Mouse (Mus musculus) midbrain, postnatal 0 days (tissue): ENCODE results near the gene Cyp1a2. TPM values are rescaled to one million over a fixed set of nuclear protein-coding genes. Genes with fewer than 3 reads are reported as not detected.

Experiments
- ATAC-seq: fragments of 200-750 bp; cut with Nextera tagmentation; 2 replicates; pipeline ENCODE4 v1.8.0; 2017; ENCODE audit warnings: moderate number of reproducible peaks, mild to moderate bottlenecking, moderate TSS enrichment, moderate library complexity; ENCODE audit not compliant: low FRiP score
- DNase-seq: peaks from one replicate; pipeline ENCODE4 v3.0.0-alpha.2; 2015; ENCODE audit warnings: low spot score
- H3K27ac ChIP-seq: fragments of 300-500 bp; sonication (generic); 2 replicates; pipeline ENCODE4 v1.5.1; 2014; ENCODE audit warnings: low read depth, mild to moderate bottlenecking, low read length, mixed read lengths
- H3K27me3 ChIP-seq: fragments of 300-500 bp; sonication (generic); 2 replicates; pipeline ENCODE4 v1.6.1; 2014; ENCODE audit warnings: low read length, control low read depth, mixed read lengths; ENCODE audit not compliant: insufficient read depth
- H3K36me3 ChIP-seq: fragments of 300-500 bp; sonication (generic); 2 replicates; pipeline ENCODE4 v1.6.1; 2014; ENCODE audit warnings: low read length, control low read depth, mixed read lengths; ENCODE audit not compliant: insufficient read depth
- H3K4me1 ChIP-seq: fragments of 300-500 bp; sonication (generic); 2 replicates; pipeline ENCODE4 v1.6.1; 2014; ENCODE audit warnings: mild to moderate bottlenecking, control low read depth, antibody characterized with exemption, low read length, mixed read lengths; ENCODE audit not compliant: insufficient read depth
- H3K4me2 ChIP-seq: fragments of 300-500 bp; sonication (generic); 2 replicates; pipeline ENCODE4 v1.6.1; 2014; ENCODE audit warnings: low read depth, mild to moderate bottlenecking, low read length, mixed read lengths; ENCODE audit not compliant: poor library complexity, severe bottlenecking
- H3K4me3 ChIP-seq: fragments of 300-500 bp; sonication (generic); 2 replicates; pipeline ENCODE4 v1.5.1; 2014; ENCODE audit warnings: low read depth, mild to moderate bottlenecking, low read length, moderate library complexity
- H3K9ac ChIP-seq: fragments of 300-500 bp; sonication (generic); replicated peaks from 2 replicates; pipeline ENCODE4 v1.6.1; 2014; ENCODE audit warnings: mild to moderate bottlenecking, low read length, moderate library complexity, mixed read lengths; ENCODE audit not compliant: poor library complexity, severe bottlenecking
- H3K9me3 ChIP-seq: fragments of 300-500 bp; sonication (generic); 2 replicates; pipeline ENCODE4 v1.6.1; 2016; ENCODE audit warnings: low read length, control low read depth
- CTCF ChIP-seq: IDR thresholded peaks from 2 replicates; pipeline ENCODE4 v1.5.1; 2016; ENCODE audit warnings: antibody characterized with exemption, mild to moderate bottlenecking
- WGBS: fragments of 180-500 bp; shearing (Covaris S2); extraction: QIAGEN DNeasy Blood & Tissue Kit; methylation state at CpG from one replicate; pipeline ENCODE4 v1.1.7; 2014; 5-methylcytosine and 5-hydroxymethylcytosine counted together
- polyA plus RNA-seq: library from polyadenylated mRNA; unstranded; fragments of >200 nt; fragmentation: Nextera tagmentation; extraction: Ambion mirVana; gene quantifications from 2 replicates; pipeline ENCODE4 v1.2.1, GENCODE M21; 2015
- total RNA-seq: library from RNA; depleted of rRNA; stranded (reverse); fragments of >200 nt; gene quantifications from 2 replicates; pipeline ENCODE4 v1.2.3, GENCODE M21; 2014

The Cyp1a2 gene
- total and polyA plus RNA-seq, 2 experiments from 2014 or later, result not detected

GRCm38 (mm10) chr9:57671037-57671436 is 12.5 kb downstream of the Cyp1a2 start:
- Histone ChIP-seq H3K9ac (no peak overlapping the region), H3K9me3 (no peaks in the 10 kb centered on the region), H3K27ac (no peak overlapping the region), H3K27me3 (no peaks in the 10 kb centered on the region), H3K4me2 (no peak overlapping the region), H3K4me3 (no peak overlapping the region), H3K4me1 (no peaks in the 10 kb centered on the region), H3K36me3 (no peaks in the 10 kb centered on the region)
- ATAC-seq (no peak), DNase-seq (no peak)
- no peak for TF ChIP-seq CTCF
- 92% methylated on average over 4 of the region's 4 CpGs for WGBS

GRCm38 (mm10) chr9:57669566-57669965 is 13.9 kb downstream of the Cyp1a2 start:
- no peak for TF ChIP-seq CTCF
- 74% methylated on average over 3 of the region's 3 CpGs for whole genome bisulfite sequencing

GRCm38 (mm10) chr9:57668277-57668676 is 15.2 kb downstream of the Cyp1a2 start:
- DNase-seq, result no peak
- Histone ChIP-seq H3K4me3 (no peak overlapping the region), H3K4me1 (no peaks in the 10 kb centered on the region), H3K4me2 (no peak overlapping the region), H3K9me3 (no peaks in the 10 kb centered on the region), H3K36me3 (no peaks in the 10 kb centered on the region), H3K9ac (no peak overlapping the region), H3K27me3 (no peaks in the 10 kb centered on the region), H3K27ac (no peak overlapping the region)
- WGBS, result 46% methylated on average over 1 of the region's 1 CpGs
- no peak for ATAC-seq
- TF ChIP-seq CTCF, result no peak

More at GRCm38 (mm10) chr9:57669566-57669965, 13.9 kb downstream of the Cyp1a2 start:
- Histone ChIP-seq H3K27me3 (no peaks in the 10 kb centered on the region), H3K9ac (no peak overlapping the region), H3K4me3 (no peak overlapping the region), H3K36me3 (no peaks in the 10 kb centered on the region), H3K4me2 (no peak overlapping the region), H3K4me1 (no peaks in the 10 kb centered on the region), H3K27ac (no peak overlapping the region), H3K9me3 (no peaks in the 10 kb centered on the region)
- ATAC-seq (no peak), DNase-seq (no peak)

- no peak for DNase-seq
- Histone ChIP-seq H3K4me1 (no peaks in the 10 kb centered on the region), H3K4me2 (no peak overlapping the region), H3K36me3 (no peaks in the 10 kb centered on the region), H3K27me3 (no peaks in the 10 kb centered on the region), H3K27ac (no peak overlapping the region), H3K9ac (no peak overlapping the region), H3K9me3 (no peaks in the 10 kb centered on the region), H3K4me3 (no peak overlapping the region)
- 65% methylated on average over 11 of the region's 11 CpGs for WGBS
- TF ChIP-seq CTCF, result no peak
- ATAC-seq, result no peak
Measured at GRCm38 (mm10) chr9:57667817-57668216, 15.7 kb downstream of the Cyp1a2 start.

- no peaks in the 10 kb centered on the region for H3K9me3 ChIP-seq
- no peak for ATAC-seq
- no peak overlapping the region for H3K9ac ChIP-seq
- 76% methylated on average over 3 of the region's 3 CpGs for WGBS
- no peaks in the 10 kb centered on the region for H3K27me3 ChIP-seq
- H3K27ac ChIP-seq, result no peak overlapping the region
- no peaks in the 10 kb centered on the region for H3K4me1 ChIP-seq
- TF ChIP-seq CTCF, result no peak
- H3K4me2 ChIP-seq, result no peak overlapping the region
- H3K36me3 ChIP-seq, result no peaks in the 10 kb centered on the region
- H3K4me3 ChIP-seq, result no peak overlapping the region
- no peak for DNase-seq
Measured at GRCm38 (mm10) chr9:57667136-57667535, 16.4 kb downstream of the Cyp1a2 start.

- WGBS, result 88% methylated on average over 8 of the region's 8 CpGs
- Histone ChIP-seq H3K36me3 (no peaks in the 10 kb centered on the region), H3K4me2 (no peak overlapping the region), H3K4me3 (no peak overlapping the region), H3K9ac (no peak overlapping the region), H3K9me3 (no peaks in the 10 kb centered on the region), H3K27me3 (no peaks in the 10 kb centered on the region), H3K4me1 (no peaks in the 10 kb centered on the region), H3K27ac (no peak overlapping the region)
- no peak for TF ChIP-seq CTCF
- DNase-seq (no peak), ATAC-seq (no peak)
Measured at GRCm38 (mm10) chr9:57666536-57666935, 17.0 kb downstream of the Cyp1a2 start.

GRCm38 (mm10) chr9:57664616-57665015 is 18.9 kb downstream of the Cyp1a2 start:
- Histone ChIP-seq H3K27ac (no peak overlapping the region), H3K4me1 (no peaks in the 10 kb centered on the region), H3K4me3 (no peak overlapping the region), H3K4me2 (no peak overlapping the region), H3K9ac (no peak overlapping the region), H3K27me3 (no peaks in the 10 kb centered on the region), H3K36me3 (no peaks in the 10 kb centered on the region), H3K9me3 (no peaks in the 10 kb centered on the region)
- TF ChIP-seq CTCF, result no peak
- WGBS, result 72% methylated on average over 7 of the region's 7 CpGs
- DNase-seq, result no peak
- ATAC-seq, result no peak
